Mouse (Mus musculus) E14TG2a.4 (cell line): ENCODE data around the gene Gm28043.

Source experiments
- CTCF ChIP-seq: conservative IDR thresholded peaks from 2 replicates; pipeline ENCODE4 v1.5.1; 2014; ENCODE audit warnings: low read length
- NANOG ChIP-seq: IDR thresholded peaks from 2 replicates; pipeline ENCODE4 v1.6.1; 2014; ENCODE audit warnings: borderline replicate concordance, low read length, mixed read lengths
- POU5F1 ChIP-seq: IDR thresholded peaks from 2 replicates; pipeline ENCODE4 v1.6.1; 2014; ENCODE audit warnings: low read length, borderline replicate concordance

DNA sequence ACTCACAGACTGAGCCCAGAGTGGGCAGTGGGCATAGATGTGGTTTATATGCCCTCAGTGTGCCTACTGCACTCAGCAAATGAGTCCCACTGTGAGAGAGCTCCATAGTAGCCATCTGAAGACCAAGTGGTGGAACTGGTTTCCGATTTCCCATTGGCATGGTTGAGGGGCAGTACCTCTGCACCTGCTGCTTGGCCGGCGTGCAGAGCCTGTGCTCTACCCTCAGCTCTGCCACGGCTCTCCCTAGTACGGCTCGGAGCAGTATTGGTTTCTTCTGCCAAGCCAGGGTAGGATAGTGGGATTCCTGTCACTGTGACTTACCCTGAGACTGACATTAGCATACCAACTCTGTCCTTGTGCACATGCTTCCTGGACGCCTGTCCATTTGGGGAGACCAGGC lies 85.9 kb downstream of the Gm28043 start:
- TF ChIP-seq CTCF (no peak), POU5F1 (no peak), NANOG (no peak)
